ENCODE assay signal across 13 mouse cellular contexts in the genomic region with DNA sequence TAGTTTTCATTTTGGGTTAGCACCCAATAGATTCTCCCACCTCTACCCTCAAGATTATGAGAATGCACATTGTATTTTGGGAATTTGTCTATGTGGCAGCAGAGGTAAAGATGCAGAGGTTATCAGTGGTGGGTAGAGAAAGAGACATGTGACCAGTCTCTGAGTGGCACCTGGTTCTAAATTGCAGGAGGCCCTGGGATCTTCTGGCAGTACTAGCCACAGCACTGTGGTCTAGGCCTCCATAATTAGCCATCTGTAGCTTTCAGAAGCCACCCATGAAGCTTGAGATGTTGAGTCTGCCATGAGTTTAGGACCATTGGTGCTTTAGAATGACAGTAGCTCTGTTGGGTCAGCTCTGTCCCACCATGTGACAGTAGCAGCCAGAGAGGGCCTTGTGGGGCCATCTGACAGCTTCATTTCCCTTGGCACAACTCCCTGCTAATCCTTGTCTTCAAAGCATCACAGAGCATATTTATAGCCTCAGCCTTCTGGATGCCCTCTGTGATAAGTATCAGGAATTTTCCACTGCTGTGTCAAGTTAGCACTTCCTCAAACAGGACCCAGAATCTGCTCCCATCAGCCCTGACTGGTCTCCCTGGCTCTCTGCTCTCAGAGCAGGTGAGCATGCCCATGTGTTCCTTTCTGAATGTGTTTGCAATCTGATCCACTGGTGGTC.
DNase-seq lines count a peak whose midpoint lies in the region; ATAC-seq and TF ChIP-seq lines count a peak whose summit lies in the region.
"Had no signal": no experiment of that assay in that cellular context is flagged by ENCODE, and none has a peak within 500 bp of the region (broad histone marks: within the 10 kb centered on the region; RNA-seq: fewer than 3 reads in every experiment).

No protein-coding gene starts in this region.

- H3K27ac ChIP-seq in gastrocnemius, adult 2 months: peak overlapping the region; percentile 79
- peak overlapping the region; percentile 79 for H3K27ac ChIP-seq in cortical plate, adult 2 months (ENCODE audit: insufficient read depth, low read length)
- H3K27ac ChIP-seq in intestine, embryonic 16.5 days (ENCODE audit: low read length): no peak overlapping the region
- H3K27ac ChIP-seq: embryonic facial prominence, embryonic 10.5 days; intestine, embryonic 15.5 days; lung, embryonic 15.5 days had no signal

- H3K4me2 ChIP-seq in intestine, embryonic 16.5 days (ENCODE audit: low read depth, low read length): no peak overlapping the region
- H3K4me2 ChIP-seq: intestine, embryonic 15.5 days; lung, embryonic 15.5 days had no signal

- TF ChIP-seq POLR2A in cortical plate, adult 2 months (IDR thresholded peaks at IDR 0.05; ENCODE audit: extremely low read depth, insufficient read depth, low read length): no peak

- H3K4me3 ChIP-seq in gastrocnemius, adult 2 months: no peak overlapping the region
- H3K4me3 ChIP-seq in cortical plate, adult 2 months (ENCODE audit: insufficient read depth, low read length): no peak overlapping the region
- no peak overlapping the region for H3K4me3 ChIP-seq in intestine, embryonic 16.5 days (ENCODE audit: low read length)
- H3K4me3 ChIP-seq: embryonic facial prominence, embryonic 10.5 days; intestine, embryonic 15.5 days; lung, embryonic 15.5 days; myocyte had no signal

- TF ChIP-seq CTCF in gastrocnemius, adult 2 months (IDR thresholded peaks at IDR 0.05): no peak
- no peak for TF ChIP-seq CTCF in cortical plate, adult 2 months (IDR thresholded peaks at IDR 0.05; ENCODE audit: extremely low read depth, insufficient read depth, low read length)

- peak; percentile 43 for DNase-seq in gastrocnemius, adult 2 months
- no peak for DNase-seq in gastrocnemius, postnatal 10 days
- peak; percentile 23 for DNase-seq in lung, postnatal 36 days
- no peak for DNase-seq in lung, postnatal 10 days
- no peak for DNase-seq in neural tube, embryonic 10.5 days (ENCODE audit: extremely low spot score, low spot score)
- no peak for DNase-seq in MN1 (ENCODE audit: low spot score)
- DNase-seq: forebrain, postnatal 0 days had no signal

- H3K4me1 ChIP-seq in cortical plate, adult 2 months (ENCODE audit: control insufficient read depth, insufficient read depth, low read length): peaks cover 14% of the 10 kb centered on the region
- peaks cover 7% of the 10 kb centered on the region; the same call in 1 of the 2 replicates for H3K4me1 ChIP-seq in intestine, embryonic 16.5 days (ENCODE audit: control insufficient read depth, insufficient read depth, low read length)
- H3K4me1 ChIP-seq: lung, embryonic 15.5 days had no signal

- no peaks in the 10 kb centered on the region for H3K9me3 ChIP-seq in intestine, embryonic 16.5 days (ENCODE audit: control insufficient read depth, low read length)
- H3K9me3 ChIP-seq: embryonic facial prominence, embryonic 10.5 days; intestine, embryonic 15.5 days; lung, embryonic 15.5 days had no signal

- intact Hi-C loops in gastrocnemius, adult 2 months (cut with DNase I): loop anchor here (5.0 kb wide), 1 partner anchor 81 kb away; a partner anchor contains a TSS

- H3K36me3 ChIP-seq in intestine, embryonic 16.5 days (ENCODE audit: control insufficient read depth, insufficient read depth, low read length): no peaks in the 10 kb centered on the region
- H3K36me3 ChIP-seq: embryonic facial prominence, embryonic 10.5 days; intestine, embryonic 15.5 days; lung, embryonic 15.5 days had no signal

- no peak for ATAC-seq in intestine, embryonic 16.5 days
- ATAC-seq: forebrain, postnatal 0 days had no signal

- H3K9ac ChIP-seq in intestine, embryonic 16.5 days (ENCODE audit: low read depth, low read length): no peak overlapping the region
- H3K9ac ChIP-seq: forebrain, postnatal 0 days; intestine, embryonic 15.5 days; lung, embryonic 15.5 days had no signal

- no peaks in the 10 kb centered on the region for H3K27me3 ChIP-seq in intestine, embryonic 16.5 days (replicated peaks; ENCODE audit: control insufficient read depth, insufficient read depth, low read length)
- H3K27me3 ChIP-seq: intestine, embryonic 15.5 days; lung, embryonic 15.5 days had no signal

Comparison
In these comparisons a context has a peak if more than half of its experiments do, and no peak if none do; other contexts are left out.
1. DNase-seq: peak in gastrocnemius, adult 2 months (single experiment) and lung, postnatal 36 days (single experiment); none in gastrocnemius, postnatal 10 days (single experiment), lung, postnatal 10 days (single experiment), neural tube, embryonic 10.5 days (single experiment) and MN1 (single experiment).